Mouse (Mus musculus): Measurements from ENCODE around the gene Reep3. TPM values are rescaled to one million over a fixed set of nuclear protein-coding genes. Genes with fewer than 3 reads are reported as not detected.

The Reep3 gene
- polyA plus RNA-seq, 1 experiment = 0.05 TPM

- Histone ChIP-seq H3K9me3 (ENCODE audit: control insufficient read depth, low read length) (no peaks in the 10 kb centered on the region), H3K36me3 (ENCODE audit: control insufficient read depth) (no peaks in the 10 kb centered on the region), H3K4me1 (ENCODE audit: control insufficient read depth) (no peaks in the 10 kb centered on the region), H3K4me3 (replicated peaks) (no peak overlapping the region), H3K27me3 (ENCODE audit: control insufficient read depth) (no peaks in the 10 kb centered on the region)
- no peak for TF ChIP-seq TAL1 (IDR thresholded peaks at IDR 0.05; ENCODE audit: low read length)
- TF ChIP-seq GATA1 (IDR thresholded peaks at IDR 0.05; ENCODE audit: low read length) = no peak
These were observed 30.8 kb downstream of the Reep3 start for GRCm38 (mm10) chr10:67065927-67066326.

- H3K4me3 ChIP-seq (replicated peaks) = no peak overlapping the region
- H3K27me3 ChIP-seq (ENCODE audit: control insufficient read depth) = no peaks in the 10 kb centered on the region
- H3K36me3 ChIP-seq (ENCODE audit: control insufficient read depth) = no peaks in the 10 kb centered on the region
- H3K4me1 ChIP-seq (ENCODE audit: control insufficient read depth) = no peaks in the 10 kb centered on the region
- no peak for TF ChIP-seq TAL1 (IDR thresholded peaks at IDR 0.05; ENCODE audit: low read length)
- no peak for TF ChIP-seq GATA1 (IDR thresholded peaks at IDR 0.05; ENCODE audit: low read length)
- no peaks in the 10 kb centered on the region for H3K9me3 ChIP-seq (ENCODE audit: control insufficient read depth, low read length)
These were observed 31.4 kb downstream of the Reep3 start for GRCm38 (mm10) chr10:67065277-67065887.

- Histone ChIP-seq H3K9me3 (ENCODE audit: control insufficient read depth, low read length) (no peaks in the 10 kb centered on the region), H3K27me3 (ENCODE audit: control insufficient read depth) (no peaks in the 10 kb centered on the region), H3K4me1 (ENCODE audit: control insufficient read depth) (no peaks in the 10 kb centered on the region; the same call in 1 of the 2 replicates), H3K36me3 (ENCODE audit: control insufficient read depth) (no peaks in the 10 kb centered on the region), H3K4me3 (replicated peaks) (no peak overlapping the region)
- TF ChIP-seq GATA1 (IDR thresholded peaks at IDR 0.05; ENCODE audit: low read length) (no peak), TAL1 (IDR thresholded peaks at IDR 0.05; ENCODE audit: low read length) (no peak)
These were observed 34.9 kb downstream of the Reep3 start for GRCm38 (mm10) chr10:67061823-67062222.

GRCm38 (mm10) chr10:67061367-67061801 is 35.4 kb downstream of the Reep3 start:
- Histone ChIP-seq H3K4me1 (ENCODE audit: control insufficient read depth) (peaks cover 2% of the 10 kb centered on the region), H3K9me3 (ENCODE audit: control insufficient read depth, low read length) (no peaks in the 10 kb centered on the region), H3K36me3 (ENCODE audit: control insufficient read depth) (no peaks in the 10 kb centered on the region), H3K27me3 (ENCODE audit: control insufficient read depth) (no peaks in the 10 kb centered on the region), H3K4me3 (replicated peaks) (no peak overlapping the region)
- TF ChIP-seq TAL1 (IDR thresholded peaks at IDR 0.05; ENCODE audit: low read length) (no peak), GATA1 (IDR thresholded peaks at IDR 0.05; ENCODE audit: low read length) (no peak)

- H3K27me3 ChIP-seq (ENCODE audit: control insufficient read depth) = no peaks in the 10 kb centered on the region
- no peaks in the 10 kb centered on the region for H3K9me3 ChIP-seq (ENCODE audit: control insufficient read depth, low read length)
- no peak for TF ChIP-seq TAL1 (IDR thresholded peaks at IDR 0.05; ENCODE audit: low read length)
- TF ChIP-seq GATA1 (IDR thresholded peaks at IDR 0.05; ENCODE audit: low read length) = no peak
- H3K36me3 ChIP-seq (ENCODE audit: control insufficient read depth) = no peaks in the 10 kb centered on the region
- peaks cover 2% of the 10 kb centered on the region for H3K4me1 ChIP-seq (ENCODE audit: control insufficient read depth)
- no peak overlapping the region for H3K4me3 ChIP-seq (replicated peaks)
These were observed 38.0 kb downstream of the Reep3 start for GRCm38 (mm10) chr10:67058702-67059101.

- TF ChIP-seq GATA1 (IDR thresholded peaks at IDR 0.05; ENCODE audit: low read length) (no peak), TAL1 (IDR thresholded peaks at IDR 0.05; ENCODE audit: low read length) (no peak)
- peaks cover 2% of the 10 kb centered on the region for H3K4me1 ChIP-seq (ENCODE audit: control insufficient read depth)
These were observed 38.4 kb downstream of the Reep3 start for GRCm38 (mm10) chr10:67058297-67058696.

GRCm38 (mm10) chr10:67057696-67058095 is 39.0 kb downstream of the Reep3 start:
- Histone ChIP-seq H3K36me3 (ENCODE audit: control insufficient read depth) (no peaks in the 10 kb centered on the region), H3K9me3 (ENCODE audit: control insufficient read depth, low read length) (no peaks in the 10 kb centered on the region), H3K27me3 (ENCODE audit: control insufficient read depth) (no peaks in the 10 kb centered on the region), H3K4me3 (replicated peaks) (no peak overlapping the region), H3K4me1 (ENCODE audit: control insufficient read depth) (peaks cover 2% of the 10 kb centered on the region)
- TF ChIP-seq GATA1 (IDR thresholded peaks at IDR 0.05; ENCODE audit: low read length) = no peak
- no peak for TF ChIP-seq TAL1 (IDR thresholded peaks at IDR 0.05; ENCODE audit: low read length)

More at GRCm38 (mm10) chr10:67058297-67058696, 38.4 kb downstream of the Reep3 start:
- no peaks in the 10 kb centered on the region for H3K27me3 ChIP-seq (ENCODE audit: control insufficient read depth)
- no peak overlapping the region for H3K4me3 ChIP-seq (replicated peaks)
- no peaks in the 10 kb centered on the region for H3K9me3 ChIP-seq (ENCODE audit: control insufficient read depth, low read length)
- no peaks in the 10 kb centered on the region for H3K36me3 ChIP-seq (ENCODE audit: control insufficient read depth)

GRCm38 (mm10) chr10:67057208-67057607 is 39.5 kb downstream of the Reep3 start:
- TF ChIP-seq TAL1 (IDR thresholded peaks at IDR 0.05; ENCODE audit: low read length) (no peak), GATA1 (IDR thresholded peaks at IDR 0.05; ENCODE audit: low read length) (no peak)
- H3K4me3 ChIP-seq (replicated peaks) = no peak overlapping the region

GRCm38 (mm10) chr10:67055867-67056856 is 40.6 kb downstream of the Reep3 start:
- Histone ChIP-seq H3K36me3 (ENCODE audit: control insufficient read depth) (no peaks in the 10 kb centered on the region), H3K27me3 (ENCODE audit: control insufficient read depth) (no peaks in the 10 kb centered on the region), H3K4me1 (ENCODE audit: control insufficient read depth) (peaks cover 2% of the 10 kb centered on the region), H3K9me3 (ENCODE audit: control insufficient read depth, low read length) (no peaks in the 10 kb centered on the region), H3K4me3 (replicated peaks) (no peak overlapping the region)
- TF ChIP-seq TAL1 (IDR thresholded peaks at IDR 0.05; ENCODE audit: low read length) (no peak), GATA1 (IDR thresholded peaks at IDR 0.05; ENCODE audit: low read length) (no peak)

More at GRCm38 (mm10) chr10:67057208-67057607, 39.5 kb downstream of the Reep3 start:
- Histone ChIP-seq H3K9me3 (ENCODE audit: control insufficient read depth, low read length) (no peaks in the 10 kb centered on the region), H3K4me1 (ENCODE audit: control insufficient read depth) (peaks cover 2% of the 10 kb centered on the region), H3K27me3 (ENCODE audit: control insufficient read depth) (no peaks in the 10 kb centered on the region), H3K36me3 (ENCODE audit: control insufficient read depth) (no peaks in the 10 kb centered on the region)
